ENCODE assay signal across 1 mouse cellular context in genomic region chr2:163616652-163617227, GRCm38 (mm10).
A peak's percentile ranks its signal among the peaks of the same experiment; 100 is the strongest.
TF ChIP-seq lines count a peak whose summit lies in the region.

No protein-coding gene starts in this region.

TF ChIP-seq in MEL, 35 proteins besides CTCF, POLR2A, EP300 and RAD21 (continued from another document):
- TF ChIP-seq ZMIZ1 (IDR thresholded peaks at IDR 0.05; ENCODE audit: low read depth, low read length), result peak; percentile 71
- no peak for TF ChIP-seq MEF2A (IDR thresholded peaks at IDR 0.05; ENCODE audit: extremely low read depth, insufficient replicate concordance, low read depth, low read length, poor library complexity, severe bottlenecking)
- TF ChIP-seq BHLHE40 (IDR thresholded peaks at IDR 0.05; ENCODE audit: borderline replicate concordance, low read depth, low read length), result 0 out of 2 replicates have a peak, but pooled peaks have one; percentile 26
- TF ChIP-seq CHD2 (IDR thresholded peaks at IDR 0.05; ENCODE audit: low read length), result 0 out of 2 replicates have a peak, but pooled peaks have one; percentile 4
TF ChIP-seq in MEL: peak in this region for 6.
